ENCODE assay signal across 8 mouse cellular contexts in genomic region chr5:20950093-20950492, GRCm38 (mm10). TPM values are rescaled to one million over a fixed set of nuclear protein-coding genes. Genes with fewer than 3 reads are reported as not detected.
DNase-seq lines count a peak whose midpoint lies in the region; ATAC-seq and TF ChIP-seq lines count a peak whose summit lies in the region.

No protein-coding gene starts in this region.

- no peaks in the 10 kb centered on the region for H3K27me3 ChIP-seq in kidney, embryonic 15.5 days
- H3K27me3 ChIP-seq in hindbrain, embryonic 13.5 days = no peaks in the 10 kb centered on the region
- no peaks in the 10 kb centered on the region for H3K27me3 ChIP-seq in midbrain, embryonic 14.5 days (ENCODE audit: control insufficient read depth, insufficient read depth, low read length)

- H3K27ac ChIP-seq in kidney, embryonic 15.5 days = no peak overlapping the region
- no peak overlapping the region for H3K27ac ChIP-seq in bone marrow, adult 2 months (ENCODE audit: control insufficient read depth, insufficient read depth, low read depth, low read length, poor library complexity)
- no peak overlapping the region for H3K27ac ChIP-seq in hindbrain, embryonic 13.5 days
- H3K27ac ChIP-seq in midbrain, embryonic 14.5 days (replicated peaks; ENCODE audit: low read depth, low read length) = no peak overlapping the region

- DNase-seq in kidney, postnatal 4 days = no peak
- peak; percentile 21 for DNase-seq in midbrain, embryonic 14.5 days
- DNase-seq in left cerebral cortex, adult 18-20 months (ENCODE audit: low spot score in 2 of 2) = no peak
- no peak for DNase-seq in layer of hippocampus, postnatal 14 days (ENCODE audit: low spot score in 2 of 2)
- no peak for DNase-seq in layer of hippocampus, postnatal 10 days (ENCODE audit: low spot score in 2 of 2)

- no peaks in the 10 kb centered on the region for H3K9me3 ChIP-seq in kidney, embryonic 15.5 days (replicated peaks)
- no peaks in the 10 kb centered on the region for H3K9me3 ChIP-seq in hindbrain, embryonic 13.5 days
- no peaks in the 10 kb centered on the region for H3K9me3 ChIP-seq in midbrain, embryonic 14.5 days (ENCODE audit: control insufficient read depth, low read length)

- peak overlapping the region; percentile 95 for H3K9ac ChIP-seq in kidney, embryonic 15.5 days
- peak overlapping the region; percentile 96 for H3K9ac ChIP-seq in hindbrain, embryonic 13.5 days
- peak overlapping the region; percentile 92 for H3K9ac ChIP-seq in midbrain, embryonic 14.5 days (replicated peaks; ENCODE audit: low read length)

- peak overlapping the region; percentile 60 for H3K4me3 ChIP-seq in kidney, embryonic 15.5 days (replicated peaks)
- H3K4me3 ChIP-seq in bone marrow, adult 2 months (replicated peaks; ENCODE audit: control insufficient read depth, low read depth, low read length) = peak overlapping the region; percentile 49
- peak overlapping the region; percentile 89 for H3K4me3 ChIP-seq in hindbrain, embryonic 13.5 days
- H3K4me3 ChIP-seq in midbrain, embryonic 14.5 days (replicated peaks; ENCODE audit: low read depth, low read length) = peak overlapping the region; percentile 95

- peaks cover 24% of the 10 kb centered on the region for H3K4me1 ChIP-seq in kidney, embryonic 15.5 days
- peaks cover 5% of the 10 kb centered on the region for H3K4me1 ChIP-seq in bone marrow, adult 2 months (ENCODE audit: control insufficient read depth, insufficient read depth, low read length)
- peaks cover 19% of the 10 kb centered on the region for H3K4me1 ChIP-seq in hindbrain, embryonic 13.5 days (replicated peaks)
- peaks cover 15% of the 10 kb centered on the region for H3K4me1 ChIP-seq in midbrain, embryonic 14.5 days (ENCODE audit: control insufficient read depth, insufficient read depth, low read length)

- H3K36me3 ChIP-seq in kidney, embryonic 15.5 days = no peaks in the 10 kb centered on the region
- H3K36me3 ChIP-seq in hindbrain, embryonic 13.5 days = no peaks in the 10 kb centered on the region
- H3K36me3 ChIP-seq in midbrain, embryonic 14.5 days (ENCODE audit: control insufficient read depth, insufficient read depth, low read length) = no peaks in the 10 kb centered on the region

- H3K4me2 ChIP-seq in kidney, embryonic 15.5 days = peak overlapping the region; percentile 61
- H3K4me2 ChIP-seq in hindbrain, embryonic 13.5 days = peak overlapping the region; percentile 72
- peak overlapping the region; percentile 76 for H3K4me2 ChIP-seq in midbrain, embryonic 14.5 days (ENCODE audit: low read length)

- no peak for TF ChIP-seq POLR2A in bone marrow, adult 2 months (IDR thresholded peaks at IDR 0.05; ENCODE audit: borderline replicate concordance, control insufficient read depth, low read depth, low read length)

- 6% methylated on average over 5 of the region's 5 CpGs for WGBS in kidney, embryonic 15.5 days
- WGBS in bone marrow, adult 2 months = 2% methylated on average over 5 of the region's 5 CpGs
- 8% methylated on average over 5 of the region's 5 CpGs for WGBS in hindbrain, embryonic 13.5 days
- 8% methylated on average over 5 of the region's 5 CpGs for WGBS in midbrain, embryonic 14.5 days

- no peak for ATAC-seq in kidney, embryonic 15.5 days (replicated peaks; ENCODE audit: low FRiP score)
- ATAC-seq in hindbrain, embryonic 13.5 days (ENCODE audit: low FRiP score) = no peak
- no peak for ATAC-seq in midbrain, embryonic 14.5 days (ENCODE audit: low FRiP score, low TSS enrichment)

- no peak for TF ChIP-seq CTCF in bone marrow, adult 2 months (IDR thresholded peaks at IDR 0.05; ENCODE audit: control insufficient read depth, insufficient read depth, low read length)

RNA-seq across cellular contexts. Expression of gene Rsbn1l, which starts 6.1 kb away (rescaled TPM):
- polyA plus RNA-seq in kidney, embryonic 15.5 days (2015; fragmentation: Nextera tagmentation; extraction: Ambion mirVana) = 5.6 and 6.4 TPM in 2 replicates
- polyA plus RNA-seq in bone marrow, adult 2 months (2011; ENCODE audit: insufficient read depth, insufficient read length, low replicate concordance, missing spikeins) = 13.8 and 18.7 TPM in 2 replicates
- 4.8 and 5.3 TPM in 2 replicates for polyA plus RNA-seq in hindbrain, embryonic 13.5 days (2015; fragmentation: Nextera tagmentation; extraction: Ambion mirVana)
- 5.7 and 6.6 TPM in 2 replicates for polyA plus RNA-seq in midbrain, embryonic 14.5 days (2014; fragmentation: Nextera tagmentation; extraction: Ambion mirVana)
- total RNA-seq in left cerebral cortex, adult 18-20 months (2021) = 10 to 100 TPM; 19.1 to 21.2 TPM
- total RNA-seq in layer of hippocampus, postnatal 14 days (2021) = 10 to 100 TPM; 13.9 to 15.5 TPM
- 10 to 100 TPM; 15.4 to 15.6 TPM for total RNA-seq in layer of hippocampus, postnatal 10 days (2021)
